Mouse (Mus musculus) lung, postnatal 0 days (tissue): ENCODE results near the gene Klhl42. TPM values are rescaled to one million over a fixed set of nuclear protein-coding genes. Genes with fewer than 3 reads are reported as not detected.

Source experiments
- ATAC-seq: fragments of 200-750 bp; cut with Nextera tagmentation; 2 replicates; pipeline ENCODE4 v1.8.0; 2017; ENCODE audit warnings: moderate library complexity
- DNase-seq: peaks from one replicate; pipeline ENCODE4 v3.0.0-alpha.2; 2016; ENCODE audit warnings: low spot score
- H3K27ac ChIP-seq: fragments of 300-500 bp; sonication (generic); 2 replicates; pipeline ENCODE4 v1.5.1; 2014; ENCODE audit warnings: antibody characterized with exemption, mild to moderate bottlenecking, low read length, mixed read lengths
- H3K27me3 ChIP-seq: fragments of 300-500 bp; sonication (generic); replicated peaks from 2 replicates; pipeline ENCODE4 v1.6.1; 2014; ENCODE audit warnings: low read length, mixed read lengths; ENCODE audit not compliant: insufficient read depth
- H3K36me3 ChIP-seq: fragments of 300-500 bp; sonication (generic); 2 replicates; pipeline ENCODE4 v1.6.1; 2014; ENCODE audit warnings: low read length, mixed read lengths; ENCODE audit not compliant: insufficient read depth
- H3K4me1 ChIP-seq: fragments of 300-500 bp; sonication (generic); 2 replicates; pipeline ENCODE4 v1.6.1; 2014; ENCODE audit warnings: antibody characterized with exemption, low read depth, low read length, mixed read lengths; ENCODE audit not compliant: insufficient read depth
- H3K4me2 ChIP-seq: fragments of 300-500 bp; sonication (generic); replicated peaks from 2 replicates; pipeline ENCODE4 v1.6.1; 2014; ENCODE audit warnings: low read depth, mild to moderate bottlenecking, low read length, moderate library complexity, mixed read lengths
- H3K4me3 ChIP-seq: fragments of 300-500 bp; sonication (generic); 2 replicates; pipeline ENCODE4 v1.5.1; 2014; ENCODE audit warnings: low read depth, low read length
- H3K9ac ChIP-seq: fragments of 300-500 bp; sonication (generic); replicated peaks from 2 replicates; pipeline ENCODE4 v1.6.1; 2014; ENCODE audit warnings: low read depth, mild to moderate bottlenecking
- H3K9me3 ChIP-seq: fragments of 300-500 bp; sonication (generic); 2 replicates; pipeline ENCODE4 v1.6.1; 2016; ENCODE audit warnings: low read length, mixed read lengths
- CTCF ChIP-seq: IDR thresholded peaks from 2 replicates; pipeline ENCODE4 v1.5.1; 2016; ENCODE audit warnings: antibody characterized with exemption, mild to moderate bottlenecking
- EP300 ChIP-seq: IDR thresholded peaks from 2 replicates; pipeline ENCODE4 v1.6.1; 2016; ENCODE audit warnings: antibody characterized with exemption, mild to moderate bottlenecking, control low read depth
- WGBS: fragments of 180-500 bp; shearing (Covaris S2); extraction: QIAGEN DNeasy Blood & Tissue Kit; methylation state at CpG from one replicate; pipeline ENCODE4 v1.1.7; 2014; 5-methylcytosine and 5-hydroxymethylcytosine counted together
- polyA plus RNA-seq: library from polyadenylated mRNA; unstranded; fragments of >200 nt; fragmentation: Nextera tagmentation; extraction: Ambion mirVana; gene quantifications from 2 replicates; pipeline ENCODE4 v1.2.1, GENCODE M21; 2015

The Klhl42 gene
- polyA plus RNA-seq, 1 experiment from 2014 or later = 3.9 TPM

DNA sequence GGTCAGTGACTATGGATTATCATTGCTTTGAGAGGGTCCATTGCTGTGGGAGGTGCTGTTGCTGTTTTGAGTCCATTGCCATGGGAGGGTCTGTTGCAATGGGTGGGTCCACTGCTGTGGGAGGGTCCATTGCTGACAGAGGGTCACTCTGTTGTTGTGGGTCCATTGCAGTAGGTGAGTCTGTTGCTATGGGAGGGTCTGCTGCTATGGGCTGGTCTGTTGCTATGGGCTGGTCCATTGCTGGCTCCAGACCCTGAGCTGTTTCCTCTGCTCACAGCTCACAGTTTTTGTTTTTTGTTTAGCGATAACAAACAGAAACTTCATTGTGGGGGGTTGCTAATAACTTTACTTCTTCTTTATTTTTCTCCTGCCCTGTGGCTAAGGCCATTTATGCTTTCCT lies 14.3 kb downstream of the Klhl42 start:
- DNase-seq (no peak), ATAC-seq (no peak)
- Histone ChIP-seq H3K4me1 (no peaks in the 10 kb centered on the region), H3K27me3 (no peaks in the 10 kb centered on the region), H3K36me3 (peaks cover 7% of the 10 kb centered on the region), H3K9ac (no peak overlapping the region), H3K4me2 (no peak overlapping the region), H3K9me3 (no peaks in the 10 kb centered on the region), H3K27ac (no peak overlapping the region), H3K4me3 (no peak overlapping the region)
- 91% methylated on average over 1 of the region's 1 CpGs for WGBS
- no peak for TF ChIP-seq CTCF

DNA sequence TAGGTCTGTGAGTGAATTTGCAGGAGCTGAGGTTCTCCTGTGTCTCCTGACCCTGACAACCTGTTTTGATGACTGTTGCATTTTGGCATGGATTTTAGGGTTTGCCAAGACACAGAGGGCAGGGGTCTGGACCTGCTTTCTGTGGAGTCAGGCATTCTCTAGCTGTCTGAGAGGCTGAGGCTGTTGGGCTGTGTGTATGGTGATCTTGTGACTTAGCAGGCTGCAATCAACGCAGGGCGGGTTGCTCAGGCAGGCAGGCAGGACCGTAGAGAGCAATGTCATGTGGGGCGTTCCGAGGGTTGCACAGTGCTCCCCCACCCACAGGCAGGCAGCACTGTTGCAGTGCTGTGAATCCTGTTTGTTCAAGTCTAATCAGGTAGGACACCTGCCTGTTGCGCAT lies 15.5 kb downstream of the Klhl42 start:
- WGBS = 94% methylated on average over 6 of the region's 6 CpGs
- ATAC-seq (no peak), DNase-seq (no peak)
- no peaks in the 10 kb centered on the region for H3K27me3 ChIP-seq
- peaks cover 11% of the 10 kb centered on the region for H3K36me3 ChIP-seq
- no peak overlapping the region for H3K4me2 ChIP-seq
- no peaks in the 10 kb centered on the region for H3K4me1 ChIP-seq
- no peak overlapping the region for H3K9ac ChIP-seq
- TF ChIP-seq EP300 (no peak), CTCF (no peak)
- H3K9me3 ChIP-seq = no peaks in the 10 kb centered on the region
- no peak overlapping the region for H3K4me3 ChIP-seq
- no peak overlapping the region for H3K27ac ChIP-seq

DNA sequence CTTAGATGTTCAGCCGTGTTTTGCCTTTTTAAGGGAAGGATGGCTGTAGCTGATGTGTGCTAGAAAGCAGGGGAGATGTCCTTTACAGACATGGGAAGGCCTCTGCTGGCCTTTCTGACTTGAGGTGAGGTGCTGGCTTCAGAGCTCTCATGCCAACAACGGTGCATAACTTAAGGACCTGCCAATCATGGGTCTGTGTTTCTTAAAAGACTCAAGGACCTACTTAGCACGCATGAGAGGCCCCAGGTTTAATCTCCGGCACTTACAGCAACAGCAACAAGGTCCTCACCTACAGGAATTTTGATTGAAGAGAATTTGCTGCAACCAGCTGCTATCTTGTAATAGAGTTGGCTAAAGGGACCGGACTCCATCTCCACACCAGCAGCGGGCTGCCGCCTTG lies 18.1 kb downstream of the Klhl42 start:
- TF ChIP-seq EP300 (peak; percentile 29; the same call in 1 of the 2 replicates), CTCF (no peak)

DNA sequence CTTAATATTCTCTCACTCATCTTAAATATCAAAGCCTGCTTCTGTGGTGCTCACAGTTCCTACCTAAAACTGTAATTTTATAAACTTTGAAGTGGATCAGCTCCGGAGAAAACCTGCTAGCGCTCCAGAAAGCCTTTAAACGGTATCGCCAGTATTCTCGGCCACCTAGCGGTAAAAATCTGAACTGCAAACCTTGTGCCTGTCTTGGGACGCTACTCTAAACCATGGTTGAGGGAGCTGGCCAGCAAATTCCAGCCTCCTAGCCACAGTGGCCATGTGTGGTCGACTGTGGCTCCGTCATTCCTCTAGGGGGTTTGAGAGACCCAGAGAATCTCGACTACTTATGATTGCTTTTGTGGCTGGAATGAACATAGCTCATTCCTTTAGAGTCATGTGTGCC lies 25.4 kb downstream of the Klhl42 start:
- Histone ChIP-seq H3K9me3 (no peaks in the 10 kb centered on the region), H3K4me2 (no peak overlapping the region), H3K27ac (no peak overlapping the region), H3K9ac (no peak overlapping the region), H3K27me3 (no peaks in the 10 kb centered on the region), H3K36me3 (no peaks in the 10 kb centered on the region), H3K4me1 (no peaks in the 10 kb centered on the region), H3K4me3 (no peak overlapping the region)
- ATAC-seq (peak; percentile 40; the same call in 1 of the 2 replicates), DNase-seq (peak; percentile 83)
- WGBS = 9% methylated on average over 10 of the region's 10 CpGs
- TF ChIP-seq EP300 = no peak
- peak; percentile 87 for TF ChIP-seq CTCF

More for the DNA sequence above, 18.1 kb downstream of the Klhl42 start:
- ATAC-seq (peak; percentile 81), DNase-seq (peak; percentile 76)
- 52% methylated on average over 7 of the region's 7 CpGs for WGBS
- no peaks in the 10 kb centered on the region for H3K27me3 ChIP-seq
- peaks cover 11% of the 10 kb centered on the region for H3K36me3 ChIP-seq
- H3K9ac ChIP-seq = no peak overlapping the region
- H3K9me3 ChIP-seq = no peaks in the 10 kb centered on the region
- H3K4me1 ChIP-seq = no peaks in the 10 kb centered on the region
- H3K27ac ChIP-seq = no peak overlapping the region
- no peak overlapping the region for H3K4me3 ChIP-seq
- H3K4me2 ChIP-seq = no peak overlapping the region

DNA sequence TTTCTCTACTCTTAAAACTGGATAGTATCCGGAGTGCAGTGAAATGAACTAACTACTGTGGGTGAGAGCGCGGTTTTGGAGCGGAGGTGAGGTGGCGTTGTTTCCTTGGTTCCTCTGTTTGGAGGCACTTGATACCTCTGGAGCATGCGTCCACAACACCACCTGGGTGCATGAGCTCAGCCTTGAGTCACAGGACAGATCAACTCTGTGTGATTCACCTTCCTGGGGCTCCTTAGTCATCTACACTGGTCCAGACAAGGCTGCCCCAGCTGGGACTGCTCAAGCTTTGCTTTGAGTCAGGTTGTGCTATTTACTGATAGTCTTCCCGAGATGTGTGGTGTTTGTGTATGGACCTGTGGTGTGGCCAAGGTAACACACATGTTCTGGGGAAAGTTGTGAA lies 26.6 kb downstream of the Klhl42 start:
- TF ChIP-seq EP300 (no peak), CTCF (no peak)
- Histone ChIP-seq H3K4me2 (no peak overlapping the region), H3K9me3 (no peaks in the 10 kb centered on the region), H3K9ac (no peak overlapping the region), H3K27me3 (no peaks in the 10 kb centered on the region), H3K36me3 (no peaks in the 10 kb centered on the region), H3K4me1 (no peaks in the 10 kb centered on the region), H3K27ac (no peak overlapping the region), H3K4me3 (no peak overlapping the region)
- DNase-seq = no peak
- no peak for ATAC-seq
- WGBS = 93% methylated on average over 7 of the region's 7 CpGs

DNA sequence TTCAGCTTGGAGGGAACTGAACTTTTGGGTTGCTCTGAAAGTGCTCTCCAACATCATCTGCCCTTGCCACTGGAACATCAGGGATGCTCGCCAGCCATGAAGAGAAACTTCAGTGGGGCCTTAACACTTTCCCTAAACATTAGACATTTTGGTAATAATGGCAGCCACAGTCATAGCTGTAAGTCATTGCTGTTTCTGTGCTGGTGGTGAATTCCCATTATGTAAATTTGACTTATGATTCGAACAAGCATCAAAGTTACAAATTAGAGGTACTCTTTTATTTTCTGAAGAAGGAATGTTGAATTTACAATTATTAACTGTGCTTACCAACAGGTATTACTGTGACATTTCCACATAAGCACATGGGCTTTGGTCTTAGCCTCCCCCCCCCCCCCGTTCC lies 27.0 kb downstream of the Klhl42 start:
- H3K27ac ChIP-seq = no peak overlapping the region
- TF ChIP-seq EP300 (no peak), CTCF (no peak)
- ATAC-seq (no peak), DNase-seq (no peak)
- H3K36me3 ChIP-seq = no peaks in the 10 kb centered on the region
- H3K4me2 ChIP-seq = no peak overlapping the region
- no peaks in the 10 kb centered on the region for H3K9me3 ChIP-seq
- H3K4me3 ChIP-seq = no peak overlapping the region
- H3K9ac ChIP-seq = no peak overlapping the region
- H3K27me3 ChIP-seq = no peaks in the 10 kb centered on the region
- 84% methylated on average over 3 of the region's 3 CpGs for WGBS
- H3K4me1 ChIP-seq = no peaks in the 10 kb centered on the region

DNA sequence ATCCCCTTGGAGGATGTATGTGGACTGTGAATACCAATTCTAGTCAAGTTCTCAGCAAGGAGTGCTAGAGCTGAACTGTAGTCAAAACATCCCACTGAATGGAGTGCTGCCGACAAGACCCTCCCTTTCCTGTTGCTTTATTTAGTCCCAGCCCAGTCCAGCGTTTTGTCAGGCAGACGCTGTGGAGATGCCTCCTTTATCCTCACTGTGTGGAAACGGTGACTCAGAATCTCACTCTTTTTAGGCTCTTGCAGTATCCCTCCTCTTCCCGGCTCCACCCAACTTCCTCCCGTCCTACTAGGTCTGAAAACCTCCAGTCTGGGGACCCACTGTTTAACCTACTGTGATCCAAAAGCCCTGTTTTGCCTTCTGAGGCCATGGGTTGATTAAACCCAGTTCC lies 30.1 kb downstream of the Klhl42 start:
- WGBS = 38% methylated on average over 6 of the region's 6 CpGs
- Histone ChIP-seq H3K4me3 (no peak overlapping the region), H3K27me3 (no peaks in the 10 kb centered on the region), H3K27ac (no peak overlapping the region), H3K9ac (no peak overlapping the region), H3K36me3 (no peaks in the 10 kb centered on the region), H3K9me3 (no peaks in the 10 kb centered on the region), H3K4me2 (no peak overlapping the region), H3K4me1 (no peaks in the 10 kb centered on the region)
- TF ChIP-seq CTCF (no peak), EP300 (no peak)
- ATAC-seq (peak; percentile 69), DNase-seq (peak; percentile 27)
